Mouse (Mus musculus) ovary, adult 2 months (tissue): Measurements from ENCODE around the gene Kcnb1. TPM values are rescaled to one million over a fixed set of nuclear protein-coding genes. Genes with fewer than 3 reads are reported as not detected.

Experiments
- polyA plus RNA-seq: library from polyadenylated mRNA; depleted of rRNA; stranded (reverse); fragments of >200 nt; gene quantifications from 2 replicates; pipeline ENCODE4 v1.2.3, GENCODE M21; 2012; rRNA removed

The Kcnb1 gene
- 8.5 and 8.6 TPM in 2 replicates for polyA plus RNA-seq

DNA sequence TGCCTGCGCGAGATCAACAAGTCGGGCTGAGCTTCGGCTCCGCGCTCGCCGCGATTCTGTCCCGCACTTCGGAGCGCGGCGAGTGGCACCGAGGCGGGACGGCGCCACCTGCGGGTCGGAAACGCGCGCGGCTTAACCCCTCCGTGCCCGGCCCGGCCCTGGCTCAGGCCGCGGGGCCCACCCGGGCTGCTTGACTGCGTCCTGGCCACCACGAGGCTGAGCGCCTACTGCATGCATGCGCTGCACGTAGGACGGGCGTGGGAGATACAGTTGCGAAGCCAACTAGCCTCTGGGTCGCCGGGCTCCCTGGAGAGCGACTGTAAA is at the start of gene Kcnb1:
Gene Kcnb1, minus strand, starts transcription at position 80 of the 324 bp plus-strand sequence.

DNA sequence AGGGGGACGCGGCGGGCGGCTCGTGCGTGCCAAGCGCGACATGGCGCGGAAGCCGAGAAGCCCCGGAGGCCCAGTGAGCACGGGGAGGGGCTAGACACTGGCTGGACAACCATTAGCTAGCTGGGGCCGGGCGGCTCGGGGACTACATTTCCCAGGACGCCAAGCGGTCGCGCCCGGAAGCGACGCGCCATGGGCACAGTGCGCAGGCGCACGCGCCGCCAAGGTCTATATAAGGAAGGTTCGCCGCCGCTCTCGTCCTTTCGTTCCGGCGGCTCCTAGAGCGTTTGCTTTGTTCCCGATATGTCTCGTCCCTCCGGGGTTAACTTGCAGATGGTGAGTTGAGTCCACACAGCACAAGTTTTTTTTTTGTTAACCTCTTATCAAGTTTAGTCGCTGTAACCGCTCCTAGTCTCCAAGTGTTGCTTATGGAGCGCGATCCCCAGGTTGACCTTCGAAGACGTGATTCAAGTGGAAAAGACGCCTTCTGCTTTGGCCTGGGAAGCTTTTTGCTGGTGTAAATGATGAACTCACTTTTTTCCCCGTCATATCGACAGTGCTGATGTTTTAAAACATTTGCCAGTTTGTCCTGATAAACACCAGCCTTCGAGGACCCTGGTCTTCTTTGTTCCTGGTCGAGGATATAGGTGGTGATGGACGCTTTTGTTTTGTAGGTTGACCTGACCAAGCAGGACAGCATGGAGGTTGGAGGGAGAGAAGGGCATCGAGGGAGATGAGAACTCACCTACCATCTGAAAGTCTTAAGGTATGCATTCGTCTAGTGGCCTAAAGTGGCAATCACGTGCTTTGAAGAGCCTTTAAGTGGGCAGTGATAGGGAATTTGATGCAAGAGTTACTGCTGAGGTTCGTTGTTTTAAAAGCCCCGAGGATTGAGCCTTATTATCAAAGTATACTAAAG is 126.7 kb downstream of the Kcnb1 start, which contains the start of gene Znfx1:
Gene Znfx1, minus strand, starts transcription at position 51 of the 916 bp plus-strand sequence.

Other genes starting within 250 kb of the Kcnb1 start
- gene Stau1, start 193.9 kb downstream of the Kcnb1 start, polyA plus RNA-seq: 22.6 and 30.9 TPM in 2 replicates
- gene Ddx27, start 175.0 kb downstream of the Kcnb1 start, polyA plus RNA-seq: 31.7 and 33.8 TPM in 2 replicates
- gene Znfx1, start 127.1 kb downstream of the Kcnb1 start, polyA plus RNA-seq: 41.1 and 45.1 TPM in 2 replicates
- 135 and 147 TPM in 2 replicates for gene Ptgis, start 50.4 kb upstream of the Kcnb1 start, polyA plus RNA-seq
- gene B4galt5, start 159.0 kb upstream of the Kcnb1 start, polyA plus RNA-seq: 23.6 and 27.9 TPM in 2 replicates
- gene Slc9a8, start 231.6 kb upstream of the Kcnb1 start, polyA plus RNA-seq: 46.3 and 47.4 TPM in 2 replicates